Mouse (Mus musculus): ENCODE measurements at regions not wholly inside any gene's neighbourhood (a gene's known extent, or its start where the extent isn't known, plus 50 kb on each side); places are given as distances from the start of the nearest gene placed in this dataset.
A peak's percentile ranks its signal among the peaks of the same experiment; 100 is the strongest.

DNA sequence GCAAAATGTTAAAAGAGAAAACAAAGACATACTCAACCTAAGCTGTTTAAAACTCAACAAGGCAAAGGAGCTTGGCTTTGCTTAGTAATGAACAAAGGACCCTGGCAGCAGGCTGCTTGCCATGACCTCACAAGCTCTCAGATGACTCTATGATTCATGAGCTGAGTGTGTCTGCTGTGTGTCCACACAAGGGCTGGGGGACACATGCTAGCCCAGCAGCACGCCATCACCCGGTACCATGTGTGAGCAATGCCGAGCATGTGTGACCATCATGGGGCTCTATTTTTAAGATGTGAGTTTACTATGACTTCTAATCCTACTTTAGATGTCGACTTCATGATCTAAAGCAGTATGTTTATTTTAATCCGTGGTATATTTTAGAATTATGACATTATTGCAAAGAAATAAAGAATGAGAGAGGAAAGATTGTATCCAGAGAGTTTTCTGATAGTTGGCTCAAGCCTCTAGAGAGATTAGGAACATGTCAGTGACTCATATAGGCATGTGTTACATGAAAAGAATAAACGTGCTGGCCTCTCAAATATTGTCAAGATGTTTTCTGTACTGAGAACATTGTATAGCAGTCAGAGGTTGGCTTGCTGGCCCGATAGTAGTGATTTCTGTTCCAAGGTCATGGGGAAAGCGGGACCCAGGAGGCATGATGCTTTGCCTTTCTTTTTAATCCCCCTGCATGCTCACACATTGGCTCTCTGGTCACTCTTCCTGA, 400.1 kb upstream of the Intu start:
- DNase-seq (ENCODE audit: extremely low spot score in 1 of 2, low spot score in 1 of 2): no peak

DNA sequence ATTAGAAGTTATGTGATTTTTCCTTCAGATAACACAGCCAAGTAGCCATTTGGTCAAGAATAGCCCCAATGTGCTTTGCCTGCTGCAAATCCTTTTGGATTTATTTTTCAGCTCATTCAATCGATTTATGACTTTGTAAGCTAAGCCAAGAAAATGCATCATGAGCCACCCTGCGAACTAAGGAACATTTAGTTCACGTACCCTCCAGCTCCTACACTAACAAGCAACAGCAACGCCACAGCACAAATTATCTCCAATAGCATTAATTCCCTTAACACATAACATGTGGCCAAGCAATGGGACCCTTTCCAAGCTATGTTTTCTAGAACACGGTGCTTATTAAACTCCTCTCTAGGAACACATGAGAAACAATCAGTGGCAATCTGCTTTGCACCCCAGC, 392.4 kb upstream of the Intu start:
- DNase-seq (ENCODE audit: extremely low spot score in 1 of 2, low spot score in 1 of 2): no peak

DNA sequence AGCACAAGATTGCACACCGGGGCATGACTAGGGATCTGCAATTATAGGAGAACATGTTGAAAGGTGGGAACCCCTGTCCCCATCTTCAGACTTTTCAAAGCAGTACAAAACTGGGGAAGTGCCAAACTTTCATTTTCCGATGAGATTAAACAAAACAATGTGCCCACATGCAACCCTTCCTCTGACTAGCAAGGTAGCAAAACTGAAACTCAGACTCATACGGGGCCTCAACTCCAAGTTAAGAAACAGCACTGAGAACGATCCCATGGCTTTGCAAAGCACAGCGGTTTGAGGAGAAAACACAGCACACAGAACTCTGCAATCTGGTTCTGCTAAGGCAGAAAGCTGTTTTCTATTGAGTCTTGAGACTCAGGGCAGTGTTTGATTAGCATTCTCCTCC, 388.9 kb upstream of the Intu start:
- DNase-seq (ENCODE audit: extremely low spot score in 1 of 2, low spot score in 1 of 2): no peak

DNA sequence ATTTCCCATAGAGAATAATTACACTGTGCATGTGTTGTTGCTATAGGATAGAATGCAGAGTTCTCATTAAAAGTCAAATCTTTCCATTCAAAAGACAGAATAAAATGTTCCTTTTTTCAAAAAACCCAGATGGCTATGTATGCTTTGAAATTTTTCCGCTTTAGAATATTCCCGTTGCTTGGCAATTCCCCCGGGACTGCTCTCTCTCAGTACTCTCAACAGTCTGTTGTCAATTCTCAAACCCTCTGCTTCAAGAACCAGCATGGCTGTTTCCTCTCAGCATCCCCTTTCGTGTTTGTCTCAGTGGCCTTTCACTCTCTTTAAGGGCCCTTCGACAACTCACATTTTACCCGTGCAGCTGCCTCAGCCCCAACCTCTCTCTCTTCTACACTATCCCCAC, 372.5 kb upstream of the Intu start:
- peak; percentile 19 to 30 for DNase-seq (ENCODE audit: extremely low spot score in 1 of 2, low spot score in 1 of 2)

DNA sequence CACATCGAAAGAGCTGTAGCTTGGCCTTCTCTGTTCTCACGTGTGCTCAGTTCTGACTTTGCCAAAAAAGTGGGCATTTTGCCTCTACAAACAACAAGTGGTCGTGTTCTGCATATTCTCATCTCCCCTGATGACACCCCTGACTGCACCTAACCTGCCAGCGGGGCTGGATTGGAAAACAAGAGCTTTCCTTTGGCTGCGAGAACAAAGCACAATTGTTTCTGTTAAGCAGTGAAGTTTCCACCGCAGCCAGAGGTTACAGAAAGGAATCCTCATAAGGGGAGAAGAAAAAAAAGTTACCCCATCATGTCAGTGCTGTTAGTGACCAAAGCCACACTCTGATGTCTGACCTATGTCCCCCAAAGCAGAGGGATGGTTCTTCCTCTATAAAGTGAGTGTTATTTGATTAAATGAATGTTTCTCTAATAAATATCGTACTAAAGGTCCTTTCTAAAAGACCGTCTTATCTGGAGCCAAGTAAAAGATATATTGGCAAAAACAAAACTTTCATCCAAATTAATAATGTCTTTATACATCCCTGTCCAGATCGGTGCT, 371.4 kb upstream of the Intu start:
- DNase-seq (ENCODE audit: extremely low spot score in 1 of 2, low spot score in 1 of 2): no peak

DNA sequence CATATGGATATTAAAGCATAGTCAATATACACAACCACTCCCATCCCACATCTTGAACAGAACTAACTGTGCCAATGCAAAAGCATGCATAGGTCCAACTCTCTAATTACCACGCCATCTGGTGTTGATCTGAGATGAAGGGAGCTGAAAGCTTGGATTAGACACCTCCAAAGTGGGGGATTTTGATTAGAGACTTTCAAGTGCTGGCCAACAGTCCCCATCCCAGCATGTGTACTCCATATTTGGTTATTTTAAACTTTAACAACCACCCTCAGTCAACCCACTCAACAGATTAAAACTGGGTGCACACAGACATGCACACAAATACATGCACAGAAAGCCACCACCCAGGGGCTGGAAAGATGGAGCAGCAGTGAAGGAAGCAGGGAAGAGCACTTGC, 366.9 kb upstream of the Intu start:
- no peak for DNase-seq (ENCODE audit: extremely low spot score in 1 of 2, low spot score in 1 of 2)

DNA sequence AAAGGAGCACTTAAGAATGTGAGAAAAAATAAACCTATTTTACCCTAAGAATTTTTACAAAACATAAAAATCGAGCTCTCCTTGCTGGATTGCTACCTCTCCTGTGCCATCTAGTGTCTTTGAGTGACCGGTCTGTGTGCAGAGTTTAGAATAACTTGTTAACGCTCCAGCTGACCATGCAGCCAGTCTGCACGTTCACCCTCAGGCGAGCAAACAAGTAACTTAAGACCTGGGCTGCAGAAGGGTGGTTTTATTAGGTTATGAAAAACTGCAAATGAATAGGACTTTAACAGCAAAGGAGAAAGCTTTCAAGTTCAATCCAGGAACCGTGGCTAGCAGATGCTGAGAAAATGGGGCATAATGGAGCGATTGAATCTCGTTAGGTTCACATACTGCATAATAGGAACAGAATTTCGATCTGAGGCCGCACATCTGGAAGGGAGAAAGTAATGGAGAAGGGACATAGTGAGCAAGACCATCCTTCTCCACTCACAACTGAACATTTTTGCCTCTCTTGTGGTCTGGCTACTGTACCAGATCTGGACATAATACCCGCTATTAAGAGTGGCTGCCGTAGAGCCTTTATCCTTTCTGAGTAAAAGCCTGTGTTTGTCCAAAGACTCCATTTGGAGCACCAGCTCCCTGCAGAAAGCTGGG, 363.0 kb upstream of the Intu start:
- DNase-seq (ENCODE audit: extremely low spot score in 1 of 2, low spot score in 1 of 2): no peak

DNA sequence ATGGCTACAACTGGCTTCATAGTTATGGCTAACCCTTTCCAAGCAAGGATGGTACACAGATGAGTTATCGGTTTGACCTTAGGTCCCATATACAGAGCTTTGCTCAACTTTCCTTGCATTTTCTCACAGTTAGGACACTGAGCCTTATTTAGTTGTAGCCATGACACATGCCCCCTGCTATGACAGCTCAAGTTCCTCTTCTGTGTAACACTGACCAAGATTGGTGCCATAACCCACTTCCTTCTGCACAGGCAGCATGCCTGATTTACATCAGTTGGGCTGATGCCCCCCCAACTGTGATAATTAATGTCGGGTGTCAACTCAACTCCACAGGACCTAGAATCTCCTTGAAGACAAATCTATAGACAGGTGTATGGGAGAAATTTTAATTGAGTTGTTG, 361.5 kb upstream of the Intu start:
- DNase-seq (ENCODE audit: extremely low spot score in 1 of 2, low spot score in 1 of 2): no peak

DNA sequence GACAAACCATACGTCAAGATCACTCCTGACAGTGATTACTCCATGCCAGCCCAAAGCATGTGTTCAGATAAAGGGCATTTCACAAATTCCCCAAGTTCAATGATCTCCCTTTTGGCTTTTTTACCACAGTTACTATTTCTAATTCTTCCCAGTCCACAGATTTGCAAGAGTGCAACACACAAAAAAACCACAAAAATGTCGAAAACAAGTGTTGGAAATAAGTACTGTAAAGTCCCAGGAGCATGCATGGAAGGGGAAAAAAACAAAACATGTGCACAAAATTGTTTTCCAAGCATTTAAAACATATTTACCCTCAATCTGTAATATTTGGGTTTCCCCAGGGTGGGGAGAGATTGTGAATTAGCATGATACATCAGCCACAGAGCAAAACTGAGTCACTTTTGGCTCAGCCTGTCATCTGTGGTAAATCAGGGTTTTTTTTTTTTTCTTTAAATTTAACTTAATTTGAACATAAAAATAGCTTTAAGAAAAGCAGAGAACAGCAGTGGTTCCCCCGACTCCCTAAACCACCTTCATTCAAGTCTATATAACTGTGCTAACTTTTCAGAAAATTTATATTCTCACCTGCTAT, 351.3 kb upstream of the Intu start:
- no peak for DNase-seq (ENCODE audit: extremely low spot score in 1 of 2, low spot score in 1 of 2)

DNA sequence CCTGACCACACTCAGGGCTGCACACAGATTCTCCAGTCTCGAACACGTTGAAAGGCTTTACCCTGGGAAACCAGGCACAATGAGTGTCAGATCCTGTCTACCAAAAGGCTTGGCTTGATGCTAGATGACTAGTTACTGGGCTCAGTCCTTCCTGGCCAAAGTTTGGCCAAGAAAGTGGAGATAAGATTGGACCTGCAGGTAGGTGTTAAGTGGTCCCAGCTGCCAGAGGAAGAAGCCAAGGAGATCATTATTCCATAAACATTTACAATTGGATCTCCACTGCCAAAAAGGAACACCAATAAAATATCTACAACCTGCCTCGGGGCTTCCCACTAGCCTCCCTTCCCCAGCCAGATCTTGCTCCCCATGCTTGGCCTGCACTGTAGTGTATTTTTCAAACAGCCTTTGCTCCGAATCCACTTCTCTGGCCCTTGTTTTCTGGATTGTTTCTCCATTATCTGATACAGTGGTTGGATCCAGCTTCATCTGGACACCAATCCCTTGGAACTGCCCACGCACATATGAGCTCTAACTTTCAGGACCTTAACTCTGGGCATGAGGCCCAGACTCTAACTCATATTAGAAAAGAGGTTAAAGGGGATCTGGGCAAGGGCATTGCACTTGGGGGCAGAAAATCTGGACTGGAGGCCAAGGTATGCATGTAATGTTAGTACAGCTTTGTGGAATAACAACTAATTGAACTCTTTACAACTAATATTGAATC, 345.3 kb upstream of the Intu start:
- no peak for DNase-seq (ENCODE audit: extremely low spot score in 1 of 2, low spot score in 1 of 2)

DNA sequence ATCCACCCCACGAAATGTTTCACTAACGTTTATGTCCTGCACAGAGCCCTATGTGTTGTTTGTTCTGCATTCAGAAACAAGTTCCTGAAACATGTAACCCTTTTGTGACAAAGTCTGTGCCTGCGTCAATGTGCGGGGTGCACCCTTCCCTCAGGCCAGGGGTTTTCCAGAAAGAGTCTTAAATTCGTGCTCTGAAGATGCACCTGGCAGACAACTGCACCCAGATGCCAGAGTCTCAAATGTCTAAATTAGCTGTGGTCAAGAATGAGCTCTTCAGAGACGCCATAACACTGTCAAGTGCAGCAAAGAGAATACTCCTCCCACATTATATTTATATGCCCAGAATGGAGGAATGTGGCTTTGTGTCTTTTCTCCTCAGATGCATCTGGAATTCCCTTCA, 341.6 kb upstream of the Intu start:
- no peak for DNase-seq (ENCODE audit: extremely low spot score in 1 of 2, low spot score in 1 of 2)

DNA sequence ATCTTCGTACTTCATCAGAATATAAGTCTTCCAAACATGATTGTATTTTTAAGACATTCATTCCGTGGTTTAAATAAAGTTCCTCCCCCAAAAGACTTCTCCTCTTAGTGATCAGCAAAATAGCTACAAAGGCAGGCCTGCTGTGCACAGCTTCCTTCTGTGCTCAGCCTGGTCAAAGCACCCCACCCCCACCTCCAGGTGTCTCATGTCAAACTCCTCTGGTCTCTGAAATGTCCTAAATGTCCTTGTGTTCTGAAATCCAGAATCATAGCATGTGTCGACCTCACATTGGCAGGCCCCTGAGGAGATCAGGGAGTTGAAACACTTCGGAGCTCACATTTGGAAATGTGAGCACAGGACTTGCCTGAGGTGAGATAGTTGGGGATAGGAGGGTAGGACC, 341.1 kb upstream of the Intu start:
- no peak for DNase-seq (ENCODE audit: extremely low spot score in 1 of 2, low spot score in 1 of 2)

DNA sequence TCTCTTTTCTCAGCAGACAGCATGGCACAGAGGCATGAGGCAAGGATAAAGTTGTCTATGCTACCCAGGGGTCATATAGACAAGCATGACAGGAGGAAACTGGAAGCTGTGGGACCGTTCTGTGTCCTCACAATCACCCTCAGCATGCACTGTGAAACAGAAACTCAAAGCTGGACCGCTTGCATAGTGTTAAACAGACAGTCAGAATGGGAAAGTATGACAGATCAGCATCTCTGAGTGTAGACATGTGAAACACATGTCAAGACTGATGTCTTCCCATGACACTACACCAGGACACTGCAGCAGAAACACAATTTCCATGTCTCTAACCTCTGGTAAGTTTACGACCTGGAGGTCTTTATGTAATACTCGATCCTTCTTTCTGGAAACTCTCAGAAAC, 330.9 kb upstream of the Intu start:
- DNase-seq (ENCODE audit: extremely low spot score in 1 of 2, low spot score in 1 of 2): no peak

DNA sequence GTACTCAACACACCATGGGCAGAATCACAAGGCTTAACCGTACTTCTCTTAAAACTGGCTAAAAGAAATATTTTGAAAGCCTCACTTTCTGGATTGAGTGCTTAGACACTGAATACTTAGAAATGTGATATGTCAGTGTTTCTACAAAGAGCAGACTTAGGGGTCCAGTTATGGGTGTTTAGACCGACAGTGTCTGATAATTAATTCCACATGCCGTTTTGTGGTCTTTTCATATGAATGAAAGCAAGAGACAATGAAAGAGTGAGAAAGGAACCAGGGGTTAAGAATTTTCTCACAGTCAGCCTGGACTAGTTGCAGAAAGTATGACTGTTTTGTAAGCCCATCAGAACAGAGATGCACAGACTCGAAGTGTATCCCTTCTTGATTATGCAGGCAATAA, 324.8 kb upstream of the Intu start:
- no peak for DNase-seq (ENCODE audit: extremely low spot score in 1 of 2, low spot score in 1 of 2)

DNA sequence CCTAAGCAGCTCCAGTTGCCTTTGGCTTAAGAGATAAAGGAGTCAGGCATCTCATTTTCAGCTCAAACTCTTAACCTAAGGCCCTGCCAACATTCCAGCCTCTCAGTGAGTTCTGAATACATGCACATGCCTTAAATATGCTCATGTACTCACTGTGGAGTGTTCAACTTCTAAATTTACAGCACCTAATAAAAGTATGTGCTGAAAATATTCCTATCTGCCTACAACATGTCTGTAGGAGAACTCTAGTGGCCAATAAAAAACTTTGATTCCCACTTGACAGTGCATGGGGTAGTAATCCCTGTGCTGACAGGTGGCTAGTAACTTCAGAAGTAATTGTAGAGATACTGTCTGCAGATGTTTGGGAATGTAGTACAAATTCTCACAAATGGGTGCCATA, 319.3 kb upstream of the Intu start:
- DNase-seq (ENCODE audit: extremely low spot score in 1 of 2, low spot score in 1 of 2): no peak

DNA sequence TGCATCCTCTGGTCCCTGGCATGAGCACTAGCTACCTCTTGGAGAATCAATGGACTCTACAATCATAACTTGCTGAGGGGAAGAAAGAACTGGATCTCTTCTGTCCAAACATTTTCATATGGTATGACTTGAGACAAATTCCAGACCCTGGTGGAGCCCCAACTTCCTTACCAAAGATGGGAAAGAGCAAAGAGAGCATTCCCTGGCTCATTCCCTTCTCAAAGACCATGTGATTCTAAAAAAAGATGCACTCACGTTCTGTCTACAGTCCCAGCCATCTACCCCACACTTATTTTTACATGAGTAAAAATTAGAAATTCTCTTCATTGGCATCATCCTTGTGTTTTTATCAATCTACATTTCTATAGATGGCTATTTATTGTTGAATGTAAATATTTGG, 304.3 kb upstream of the Intu start:
- no peak for DNase-seq (ENCODE audit: extremely low spot score in 1 of 2, low spot score in 1 of 2)

DNA sequence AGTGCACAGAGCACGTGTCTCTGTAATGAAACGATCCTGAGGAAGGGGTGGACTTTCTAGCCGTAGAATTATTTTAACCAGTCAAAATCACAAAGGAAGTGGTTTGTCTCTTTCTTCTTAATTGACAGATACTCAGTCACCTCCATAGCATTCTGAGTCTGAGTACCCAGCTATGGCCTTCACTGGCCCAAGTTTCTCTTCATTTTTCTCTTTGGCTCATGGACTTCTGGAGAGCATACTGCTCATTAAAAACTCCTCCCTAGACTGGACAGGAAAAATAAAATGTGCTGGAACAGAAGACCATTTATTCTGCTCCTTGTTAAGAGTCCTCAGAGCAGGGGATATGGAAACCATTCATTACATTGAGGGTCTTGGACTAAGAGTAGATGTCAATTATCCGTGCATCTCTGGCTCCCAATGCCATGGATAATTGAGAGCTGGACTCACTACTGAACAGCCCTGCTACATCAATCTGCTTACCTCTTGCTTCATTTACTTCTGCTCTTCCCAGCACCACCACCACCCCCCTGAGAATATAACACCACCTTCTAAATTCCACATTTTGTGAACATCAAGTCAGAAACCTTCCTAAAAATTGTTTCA, 287.5 kb upstream of the Intu start:
- no peak for DNase-seq (ENCODE audit: extremely low spot score in 1 of 2, low spot score in 1 of 2)

DNA sequence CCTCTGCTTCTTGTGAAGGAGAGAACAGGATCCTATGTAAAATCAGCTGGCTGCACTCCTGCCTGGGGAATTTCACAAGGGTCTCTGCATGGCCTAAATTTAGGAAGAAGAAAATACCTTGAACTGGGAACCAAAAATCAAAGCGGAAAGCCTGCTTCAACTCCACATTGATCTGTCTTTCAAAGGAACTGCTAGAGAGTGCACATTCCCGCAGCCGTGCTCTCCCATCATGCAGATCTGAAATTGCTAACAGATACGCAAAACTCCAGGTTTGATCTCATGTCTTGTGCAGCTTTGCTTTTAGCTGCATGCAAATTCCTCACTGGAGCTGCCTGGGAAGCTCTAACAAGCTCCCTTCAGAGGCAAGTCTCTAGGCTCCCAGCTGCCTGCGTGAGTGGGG, 276.7 kb upstream of the Intu start:
- no peak for DNase-seq (ENCODE audit: extremely low spot score in 1 of 2, low spot score in 1 of 2)

DNA sequence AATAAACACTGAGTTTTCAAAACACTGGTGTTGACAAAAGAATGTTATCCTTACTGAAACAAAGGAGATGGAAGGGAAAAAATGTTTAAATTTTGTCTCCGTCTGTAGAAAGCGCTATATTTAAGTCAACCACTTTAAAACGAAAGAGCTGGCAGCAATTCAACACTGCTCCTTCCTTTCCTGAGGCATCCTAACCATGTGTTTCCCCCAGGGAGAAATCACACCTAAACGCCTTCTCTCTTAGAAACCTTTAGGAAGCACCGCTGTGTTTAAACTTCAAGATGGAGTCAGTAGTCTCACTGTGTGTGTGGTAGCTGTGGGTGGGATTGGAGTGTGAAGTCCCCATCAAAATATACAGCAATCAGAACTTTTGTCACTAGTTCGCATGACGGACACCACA, 268.6 kb upstream of the Intu start:
- no peak for DNase-seq (ENCODE audit: extremely low spot score in 1 of 2, low spot score in 1 of 2)

DNA sequence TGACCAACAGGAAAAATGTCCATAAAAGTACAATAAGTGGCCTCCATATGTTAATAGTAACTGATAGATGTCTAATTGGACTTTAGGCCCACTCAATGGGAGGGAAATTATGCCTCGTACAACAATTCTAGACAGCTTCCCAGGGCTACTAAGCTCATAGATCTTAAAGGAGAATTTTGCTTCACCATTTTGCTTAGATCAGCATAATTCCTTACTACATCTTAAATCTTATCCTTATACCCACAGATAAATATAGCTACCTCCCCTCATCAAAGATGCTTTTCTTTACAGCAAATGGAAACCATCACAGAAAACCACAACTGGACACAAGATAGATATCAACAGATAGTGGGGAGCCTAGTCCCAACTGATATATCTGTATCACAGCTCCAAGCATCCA, 263.6 kb upstream of the Intu start:
- no peak for DNase-seq (ENCODE audit: extremely low spot score in 1 of 2, low spot score in 1 of 2)

DNA sequence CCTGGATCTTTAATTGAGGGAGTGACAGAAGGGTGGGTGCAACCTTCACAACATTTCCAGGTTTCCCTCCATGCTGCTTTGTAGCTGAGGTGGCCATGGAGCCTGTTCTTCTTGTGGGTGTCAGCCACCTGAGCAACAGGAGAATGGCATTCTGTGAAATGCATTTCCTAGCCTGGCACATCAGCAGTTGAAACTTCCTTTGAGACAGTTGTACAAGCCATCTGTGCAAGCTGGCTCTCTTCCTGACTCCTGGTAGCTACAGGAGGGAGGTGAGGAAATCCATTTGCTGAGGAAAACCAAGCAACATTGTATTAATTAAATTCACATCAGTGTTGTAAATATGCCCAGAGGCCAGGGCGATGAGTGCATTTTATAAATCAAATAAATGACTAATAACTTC, 248.2 kb upstream of the Intu start:
- peak; percentile 58 to 61 for DNase-seq (ENCODE audit: extremely low spot score in 1 of 2, low spot score in 1 of 2)
